Mouse (Mus musculus): ENCODE results near the gene Tenm3. TPM values are rescaled to one million over a fixed set of nuclear protein-coding genes. Genes with fewer than 3 reads are reported as not detected.

Tenm3 gene
- total RNA-seq, 4 experiments from 2014 or later = 71.0 to 86.4 (median 79.6) TPM

DNA sequence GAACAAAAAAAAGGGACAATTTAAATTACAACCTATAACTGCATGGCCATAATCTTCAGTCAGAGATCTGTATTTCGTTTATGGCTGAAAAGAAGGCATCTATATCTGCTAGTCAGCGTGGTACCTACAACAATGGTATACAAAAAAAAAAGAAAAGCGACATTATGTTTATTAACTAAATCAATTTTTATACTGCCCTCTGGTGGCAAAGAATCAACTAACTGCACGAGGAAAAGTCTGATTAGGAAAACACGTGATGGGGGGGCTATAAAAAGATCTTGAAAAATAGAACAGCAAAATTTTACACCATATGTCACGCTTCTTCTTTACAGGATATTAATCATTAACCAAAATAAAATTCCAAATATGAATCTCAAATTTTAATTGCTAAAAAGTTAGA lies 316.3 kb downstream of the Tenm3 start:
- no peak for DNase-seq (ENCODE audit: low spot score in 2 of 2)

DNA sequence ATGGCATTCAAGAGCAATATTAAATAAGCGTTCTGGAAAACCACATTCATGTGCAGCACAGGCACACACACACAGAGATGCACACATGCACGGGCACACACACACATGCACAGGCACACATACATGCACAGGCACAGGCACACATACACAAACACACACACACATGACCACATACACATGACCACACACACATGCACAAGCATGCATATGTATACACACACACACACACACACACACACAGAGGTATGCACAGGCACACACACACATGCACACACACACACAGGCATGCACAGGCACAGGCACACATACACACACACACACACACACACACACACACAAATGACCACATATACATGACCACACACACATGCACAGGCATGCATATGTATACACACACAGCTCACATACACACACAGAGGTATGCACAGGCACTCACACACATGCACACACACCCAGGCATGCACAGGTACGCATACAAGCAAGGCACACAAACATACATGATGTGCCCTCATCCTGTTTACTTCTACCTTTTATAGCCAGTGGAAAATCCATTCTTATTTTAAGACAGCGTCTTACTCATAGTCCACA lies 321.1 kb downstream of the Tenm3 start:
- DNase-seq (ENCODE audit: low spot score in 2 of 2) = no peak

DNA sequence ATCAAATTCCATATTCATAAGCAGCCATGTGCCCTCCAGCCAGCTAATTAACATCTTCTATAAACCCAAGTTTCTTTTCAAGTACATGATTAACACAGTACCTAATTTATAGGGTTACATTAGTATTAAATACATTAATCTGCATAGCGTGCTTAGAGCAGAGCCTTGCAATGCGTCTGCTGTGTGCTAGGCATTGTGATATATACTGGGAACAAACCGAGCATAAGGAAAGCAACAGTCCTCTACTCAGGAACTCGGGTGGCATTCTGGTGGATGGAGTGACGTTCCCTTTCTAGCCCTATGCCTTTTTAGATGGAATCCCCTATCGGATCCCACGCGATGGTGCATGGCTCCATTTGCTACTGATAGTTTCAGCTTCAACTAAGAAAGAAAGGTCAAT lies 321.7 kb downstream of the Tenm3 start:
- no peak for DNase-seq (ENCODE audit: low spot score in 2 of 2)

DNA sequence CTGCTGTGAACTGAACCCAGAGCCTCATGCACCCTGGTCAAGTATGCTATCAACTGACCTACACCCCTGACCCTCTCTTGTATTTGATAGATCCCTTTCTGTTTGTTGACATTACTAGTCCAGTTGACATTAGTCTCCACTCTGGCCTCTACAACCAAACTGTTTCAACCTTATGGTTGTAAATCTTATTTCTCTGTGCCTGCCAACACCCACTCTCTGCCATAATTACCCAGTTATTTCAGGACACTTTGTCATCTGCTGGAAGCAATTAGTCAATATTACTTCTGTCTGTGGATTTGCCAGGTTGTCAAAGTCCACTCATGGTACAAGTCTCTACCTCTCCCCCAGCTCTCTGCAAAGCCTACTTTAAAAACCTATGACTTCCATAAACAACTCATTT lies 326.3 kb downstream of the Tenm3 start:
- no peak for DNase-seq (ENCODE audit: low spot score in 2 of 2)

DNA sequence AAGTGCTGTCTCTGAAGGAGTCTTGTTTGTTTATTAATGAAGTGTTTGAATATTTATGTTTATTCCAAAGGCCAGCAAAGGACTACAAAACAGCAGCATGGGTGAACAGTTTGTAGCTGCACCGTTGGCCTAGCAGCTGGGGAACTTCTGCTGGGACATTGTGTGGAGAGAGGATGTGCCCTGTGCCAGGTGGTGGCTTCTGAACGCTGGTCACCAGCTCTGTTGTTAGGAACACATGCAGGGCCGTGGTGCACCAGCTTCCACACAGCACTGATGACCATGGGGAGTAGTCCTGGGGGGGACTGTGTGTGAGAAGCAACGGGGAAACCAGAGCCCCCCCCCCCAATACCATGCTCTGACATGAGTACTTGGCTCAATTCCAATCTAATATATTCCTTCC lies 329.5 kb downstream of the Tenm3 start:
- no peak for DNase-seq (ENCODE audit: low spot score in 2 of 2)

DNA sequence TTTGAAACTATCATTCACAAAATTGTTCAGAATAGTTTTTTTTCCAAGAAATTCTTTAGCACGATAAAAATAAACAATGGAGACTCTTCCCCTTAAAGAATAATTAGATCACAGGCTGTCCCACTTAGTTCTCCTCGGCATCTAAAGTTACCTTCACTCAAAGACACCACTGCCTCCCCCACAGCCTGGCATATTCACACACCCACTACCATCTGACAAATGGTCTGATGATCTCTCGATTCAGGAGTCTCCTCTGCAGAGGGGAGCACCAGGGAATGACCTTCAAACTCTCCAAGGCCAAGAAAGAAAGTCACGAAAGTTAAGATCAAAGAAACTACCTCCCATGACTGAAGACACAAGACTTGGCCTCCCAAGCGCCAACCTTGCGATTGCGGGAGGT lies 329.9 kb downstream of the Tenm3 start:
- DNase-seq (ENCODE audit: low spot score in 2 of 2) = no peak

DNA sequence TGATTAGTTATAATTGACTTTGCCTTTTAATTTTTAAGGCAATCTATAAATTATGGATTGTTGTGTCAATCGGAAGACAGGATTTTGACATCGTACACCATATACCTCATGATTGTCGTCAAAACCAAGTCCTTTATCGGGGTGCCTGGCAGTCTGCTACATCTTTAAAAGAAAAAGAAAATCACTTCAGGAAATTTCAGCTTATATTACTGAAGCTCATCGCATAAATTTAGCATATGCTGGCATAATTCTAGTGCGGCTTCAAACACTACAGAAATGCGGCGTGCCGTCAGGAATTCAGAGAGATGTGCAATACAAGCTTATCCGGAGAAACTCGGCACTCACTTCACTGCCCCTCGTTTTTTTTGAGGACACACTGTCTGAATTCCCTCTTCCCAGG lies 332.2 kb downstream of the Tenm3 start:
- DNase-seq (ENCODE audit: low spot score in 2 of 2) = no peak

- no peak for DNase-seq (ENCODE audit: low spot score in 2 of 2)
Measured at GRCm38 (mm10) chr8:48511137-48511536, 332.6 kb downstream of the Tenm3 start.

DNA sequence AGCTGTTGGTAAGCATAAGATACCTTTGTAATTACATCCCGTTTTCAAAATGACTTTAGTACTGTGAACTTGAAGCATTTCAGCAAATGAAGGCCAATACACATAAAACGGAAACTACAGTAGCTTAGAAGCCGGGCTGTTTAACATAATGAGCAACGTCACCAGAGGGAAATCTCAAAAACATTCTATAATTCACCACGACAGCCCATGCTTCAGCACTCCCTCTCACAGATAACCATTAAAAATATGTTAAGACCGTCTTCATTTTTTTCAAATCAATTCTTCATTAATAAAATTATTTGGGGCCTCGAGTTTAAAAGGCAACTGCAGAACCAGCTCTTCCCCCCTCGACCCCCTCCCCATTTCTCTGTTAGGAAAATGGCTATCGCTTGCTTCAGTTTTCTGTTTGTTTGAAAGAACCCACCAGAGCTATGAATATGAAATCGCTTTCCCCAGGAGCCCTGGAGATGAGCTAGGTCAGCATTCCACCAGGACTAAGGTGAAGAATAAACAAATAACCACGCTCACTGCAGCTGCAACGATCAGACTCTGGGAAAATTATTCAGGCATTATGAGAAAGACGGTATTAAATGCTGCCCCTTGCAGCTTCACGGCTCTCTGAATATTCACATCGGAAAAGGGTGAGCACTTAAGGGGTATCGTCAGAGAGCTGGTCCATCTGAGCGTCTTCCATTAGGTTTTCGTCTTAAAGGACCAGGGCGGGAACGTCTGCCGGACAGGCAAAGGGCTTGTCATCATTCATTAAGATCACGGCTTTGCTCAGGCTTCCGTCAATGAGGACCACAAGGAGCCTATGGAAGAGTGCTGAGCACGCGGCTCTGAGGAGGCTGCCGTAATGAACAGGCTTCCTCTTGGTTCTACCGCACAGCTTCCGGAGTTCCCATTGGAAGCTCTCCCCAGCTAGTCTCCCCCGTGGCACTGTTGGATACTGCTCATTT lies 334.8 kb downstream of the Tenm3 start:
- DNase-seq (ENCODE audit: low spot score in 2 of 2) = no peak

- DNase-seq (ENCODE audit: low spot score in 2 of 2) = no peak
Measured at GRCm38 (mm10) chr8:48507719-48508501, 335.8 kb downstream of the Tenm3 start.

GRCm38 (mm10) chr8:48492491-48492890 lies 351.3 kb downstream of the Tenm3 start:
- no peak for DNase-seq (ENCODE audit: low spot score in 2 of 2)

GRCm38 (mm10) chr8:48490635-48491165 lies 353.1 kb downstream of the Tenm3 start:
- no peak for DNase-seq (ENCODE audit: low spot score in 2 of 2)

- DNase-seq (ENCODE audit: low spot score in 2 of 2) = no peak
Measured at GRCm38 (mm10) chr8:48489936-48490634, 353.7 kb downstream of the Tenm3 start.

GRCm38 (mm10) chr8:48489417-48489816 lies 354.3 kb downstream of the Tenm3 start:
- no peak for DNase-seq (ENCODE audit: low spot score in 2 of 2)

DNA sequence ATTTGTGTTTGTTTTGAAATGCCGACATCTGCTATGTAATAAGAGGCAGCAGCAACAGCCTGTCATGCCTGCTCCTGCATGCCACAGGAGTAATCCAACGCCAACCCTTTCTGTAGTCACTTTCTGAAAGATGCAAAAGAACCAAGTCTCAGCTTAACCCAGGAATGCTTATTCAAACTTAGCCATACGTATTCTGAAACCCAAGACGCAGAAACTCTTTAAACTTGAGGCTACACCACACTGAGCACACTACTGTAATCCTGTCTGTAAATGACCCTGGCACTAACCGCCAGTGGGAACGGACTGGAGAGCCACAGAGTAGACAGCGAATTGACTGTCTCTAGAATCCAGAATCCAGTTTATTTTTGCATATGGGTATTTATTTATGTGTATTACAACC lies 354.9 kb downstream of the Tenm3 start:
- no peak for DNase-seq (ENCODE audit: low spot score in 2 of 2)

DNA sequence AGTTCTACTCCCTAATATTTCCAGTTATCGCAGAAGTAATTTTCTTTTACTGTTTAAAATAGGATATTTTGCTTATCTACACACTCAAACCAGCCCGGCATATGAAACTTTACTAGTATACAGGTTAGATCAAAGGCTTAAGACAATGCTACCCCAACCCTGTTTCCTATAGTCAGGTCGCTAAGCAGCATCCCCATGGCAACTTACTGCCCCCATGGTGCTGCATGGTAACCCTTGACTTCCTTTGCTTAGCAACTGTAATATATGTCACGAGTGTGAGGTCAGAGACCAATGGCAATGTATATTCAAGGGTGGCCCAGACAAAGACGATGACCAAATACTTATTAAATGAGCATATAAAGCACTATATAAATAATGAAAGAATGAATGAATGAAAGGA lies 359.6 kb downstream of the Tenm3 start:
- DNase-seq (ENCODE audit: low spot score in 2 of 2) = no peak

- DNase-seq (ENCODE audit: low spot score in 2 of 2) = peak in 1 of 2 experiments; percentile 70
Measured at GRCm38 (mm10) chr8:48481709-48482671, 361.8 kb downstream of the Tenm3 start.

- no peak for DNase-seq (ENCODE audit: low spot score in 2 of 2)
Measured at GRCm38 (mm10) chr8:48477371-48477935, 366.3 kb downstream of the Tenm3 start.

DNA sequence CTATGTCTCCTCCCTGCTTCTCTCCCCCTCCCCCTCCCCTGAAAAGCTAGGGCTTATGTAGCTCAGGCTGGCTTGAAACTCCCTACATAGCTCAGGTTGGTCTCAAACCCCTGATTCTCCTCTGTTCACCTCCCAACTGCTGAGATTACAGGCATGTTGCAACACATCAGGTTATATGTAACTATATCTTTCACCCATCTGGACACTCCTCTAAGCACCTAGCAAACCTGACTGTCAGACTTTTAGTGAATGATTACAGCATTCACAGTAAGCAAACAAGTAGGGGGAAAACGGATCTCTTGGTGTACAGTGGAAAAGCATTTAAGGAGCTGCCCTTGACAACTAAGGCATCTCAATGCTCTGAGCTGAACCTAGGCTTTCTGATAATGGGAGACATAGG lies 366.9 kb downstream of the Tenm3 start:
- DNase-seq (ENCODE audit: low spot score in 2 of 2) = no peak

DNA sequence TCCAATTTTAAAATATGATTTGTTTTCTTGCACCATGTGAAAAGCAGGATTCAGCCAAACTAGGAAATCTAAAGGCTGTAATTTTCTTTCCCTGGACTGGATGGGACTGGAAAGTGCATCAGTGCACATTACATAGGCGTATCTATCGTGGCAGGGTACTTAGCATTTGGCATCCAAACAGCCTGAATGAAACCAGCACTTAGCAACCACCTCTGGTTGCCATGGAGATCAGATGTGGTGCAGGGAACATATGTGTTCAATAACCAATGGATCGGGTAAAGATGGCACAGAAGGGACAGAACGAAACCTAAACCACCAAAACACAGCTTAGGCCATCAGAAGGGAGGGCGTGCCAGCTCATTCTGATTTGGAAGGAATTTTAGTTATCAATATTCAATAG lies 376.1 kb downstream of the Tenm3 start:
- DNase-seq (ENCODE audit: low spot score in 2 of 2) = no peak

Data from left cerebral cortex, adult 8-10 months (tissue).